Mouse (Mus musculus) limb, embryonic 14.5 days (tissue): ENCODE data around the gene Extl1. TPM values are rescaled to one million over a fixed set of nuclear protein-coding genes. Genes with fewer than 3 reads are reported as not detected.

Experiments used
- ATAC-seq: fragments of 200-750 bp; cut with Nextera tagmentation; 2 replicates; pipeline ENCODE4 v1.8.0; 2017; ENCODE audit warnings: low read depth, moderate number of reproducible peaks, moderate TSS enrichment; ENCODE audit not compliant: low FRiP score
- DNase-seq: peaks from one replicate; pipeline ENCODE4 v3.0.0-alpha.2; 2015; ENCODE audit warnings: low spot score
- H3K27ac ChIP-seq: fragments of 300-500 bp; sonication (generic); replicated peaks from 2 replicates; pipeline ENCODE4 v1.5.1; 2014; ENCODE audit warnings: low read depth, mild to moderate bottlenecking, low read length, moderate library complexity, mixed read lengths
- H3K27me3 ChIP-seq: fragments of 300-500 bp; sonication (generic); 2 replicates; pipeline ENCODE4 v1.6.1; 2014; ENCODE audit warnings: low read length, mixed read lengths; ENCODE audit not compliant: control insufficient read depth, insufficient read depth
- H3K36me3 ChIP-seq: fragments of 300-500 bp; sonication (generic); 2 replicates; pipeline ENCODE4 v1.6.1; 2014; ENCODE audit warnings: mild to moderate bottlenecking, low read length, moderate library complexity, mixed read lengths; ENCODE audit not compliant: control insufficient read depth, insufficient read depth
- H3K4me1 ChIP-seq: fragments of 300-500 bp; sonication (generic); 2 replicates; pipeline ENCODE4 v1.6.1; 2014; ENCODE audit warnings: antibody characterized with exemption, low read length, mixed read lengths; ENCODE audit not compliant: control insufficient read depth, insufficient read depth
- H3K4me2 ChIP-seq: fragments of 300-500 bp; sonication (generic); replicated peaks from 2 replicates; pipeline ENCODE4 v1.6.1; 2014; ENCODE audit warnings: low read depth, mild to moderate bottlenecking, low read length, moderate library complexity; ENCODE audit not compliant: severe bottlenecking
- H3K4me3 ChIP-seq: fragments of 300-500 bp; sonication (generic); replicated peaks from 2 replicates; pipeline ENCODE4 v1.5.1; 2014; ENCODE audit warnings: low read length
- H3K9ac ChIP-seq: fragments of 300-500 bp; sonication (generic); 2 replicates; pipeline ENCODE4 v1.6.1; 2014; ENCODE audit warnings: mild to moderate bottlenecking, low read depth, low read length, moderate library complexity; ENCODE audit not compliant: severe bottlenecking
- H3K9me3 ChIP-seq: fragments of 300-500 bp; sonication (generic); 2 replicates; pipeline ENCODE4 v1.6.1; 2016; ENCODE audit warnings: low read length; ENCODE audit not compliant: control insufficient read depth
- POLR2A ChIP-seq: fragments of 200-500 bp; IDR thresholded peaks from 2 replicates; pipeline ENCODE4 v1.8.0; 2012; ENCODE audit warnings: inconsistent platforms, mild to moderate bottlenecking, moderate library complexity, borderline replicate concordance; ENCODE audit not compliant: insufficient read depth, insufficient read length; ENCODE audit errors: extremely low read depth
- WGBS: fragments of 180-500 bp; shearing (Covaris S2); extraction: QIAGEN DNeasy Blood & Tissue Kit; methylation state at CpG from one replicate; pipeline ENCODE4 v1.1.7; 2014; 5-methylcytosine and 5-hydroxymethylcytosine counted together
- polyA plus RNA-seq, 2 experiments: library from polyadenylated mRNA; depleted of rRNA in 1 of 2; stranded (reverse) in 1 of 2; unstranded in 1 of 2; fragments of >200 nt; fragmentation: Nextera tagmentation in 1 of 2; extraction: Ambion mirVana in 1 of 2; gene quantifications; 2 replicates each; pipeline versions ENCODE4 v1.2.1 to v1.2.3; 2012 to 2014

The Extl1 gene
- polyA plus RNA-seq, 2 experiments: 7.2 to 10.0 TPM

DNA sequence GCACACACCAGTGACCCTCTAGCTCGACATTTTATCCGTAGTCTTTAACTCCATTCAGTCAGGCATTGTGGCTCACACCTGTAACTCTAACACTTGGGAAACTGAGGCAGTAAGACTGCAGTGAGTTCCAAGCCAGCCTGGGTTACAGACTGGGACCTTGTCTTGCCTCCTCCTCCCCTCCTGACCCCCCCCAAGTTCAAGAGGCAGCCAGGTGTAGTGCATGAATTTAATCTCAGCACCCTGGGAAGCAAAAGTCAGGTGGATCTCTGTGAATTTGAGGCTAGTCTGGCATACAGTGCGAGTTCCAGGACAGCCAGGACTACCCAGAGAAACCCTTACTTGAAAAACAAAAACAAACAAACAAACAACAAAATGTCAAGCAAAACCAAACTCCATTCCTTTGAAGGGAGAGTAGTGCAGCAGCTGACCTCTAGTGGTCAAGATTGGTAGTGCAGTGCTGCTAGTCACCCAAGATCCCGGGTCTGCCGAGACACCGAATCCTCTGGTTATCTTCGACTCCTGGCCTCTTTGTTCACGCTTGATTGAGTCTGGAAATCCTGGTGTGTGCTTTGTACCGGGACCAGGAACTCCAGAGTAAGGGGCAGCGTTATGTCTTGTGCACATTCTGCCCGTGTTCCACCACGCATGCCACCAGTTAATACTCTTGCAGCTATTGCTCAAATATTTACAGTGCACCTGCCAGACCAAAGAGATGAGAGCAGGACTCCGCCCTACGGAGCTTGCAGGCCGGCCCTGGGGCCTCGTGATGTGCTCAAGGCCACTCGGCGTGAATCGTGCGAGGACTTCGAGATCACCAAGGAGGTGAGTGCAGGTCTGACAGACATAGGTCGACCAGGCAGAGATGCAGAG is 26.8 kb downstream of the Extl1 start:
- no peaks in the 10 kb centered on the region for H3K9me3 ChIP-seq

DNA sequence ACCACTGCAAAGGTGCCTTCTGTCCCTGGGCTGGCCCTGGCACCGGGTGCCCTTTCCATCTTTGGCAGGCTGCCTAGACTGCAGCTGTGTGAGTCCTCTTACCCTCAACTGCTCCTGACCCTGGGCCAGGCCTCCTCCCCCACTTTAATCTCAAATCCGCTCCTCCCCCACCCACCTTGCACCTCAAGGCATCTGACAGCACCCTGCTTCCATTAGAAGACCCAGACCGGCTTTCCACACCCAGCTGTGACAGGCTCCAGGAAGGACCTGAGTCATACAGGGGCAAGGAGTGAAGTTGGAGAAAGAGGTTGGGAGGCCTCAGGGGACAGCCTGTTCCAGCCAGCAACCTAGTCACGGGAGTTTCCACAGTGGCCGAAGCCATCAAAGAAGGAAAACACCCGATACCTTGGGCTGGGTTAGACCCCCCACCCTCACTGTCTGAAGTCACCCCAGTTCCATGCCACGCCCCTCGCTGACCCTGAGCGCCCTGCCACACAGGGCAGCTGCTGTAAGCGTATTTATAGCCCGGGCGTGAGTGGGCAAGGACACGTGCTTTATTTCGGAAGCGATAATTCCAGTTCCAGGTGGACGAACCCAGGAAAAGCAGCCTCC is 27.7 kb downstream of the Extl1 start:
- no peak for DNase-seq

More for the DNA sequence above, 26.8 kb downstream of the Extl1 start:
- 0 out of 2 replicates have a peak overlapping the region, but pooled peaks have one; percentile 17 for H3K4me2 ChIP-seq
- no peak overlapping the region for H3K9ac ChIP-seq
- no peak overlapping the region for H3K27ac ChIP-seq
- WGBS: 26% methylated on average over 22 of the region's 22 CpGs
- TF ChIP-seq POLR2A: no peak
- peaks cover 9% of the 10 kb centered on the region; the same call in 1 of the 2 replicates for H3K4me1 ChIP-seq
- peak; percentile 81 for DNase-seq
- H3K36me3 ChIP-seq: no peaks in the 10 kb centered on the region
- 0 out of 2 replicates have a peak, but pooled peaks cover 6% of the 10 kb centered on the region for H3K27me3 ChIP-seq
- H3K4me3 ChIP-seq: no peak overlapping the region
- ATAC-seq: no peak

DNA sequence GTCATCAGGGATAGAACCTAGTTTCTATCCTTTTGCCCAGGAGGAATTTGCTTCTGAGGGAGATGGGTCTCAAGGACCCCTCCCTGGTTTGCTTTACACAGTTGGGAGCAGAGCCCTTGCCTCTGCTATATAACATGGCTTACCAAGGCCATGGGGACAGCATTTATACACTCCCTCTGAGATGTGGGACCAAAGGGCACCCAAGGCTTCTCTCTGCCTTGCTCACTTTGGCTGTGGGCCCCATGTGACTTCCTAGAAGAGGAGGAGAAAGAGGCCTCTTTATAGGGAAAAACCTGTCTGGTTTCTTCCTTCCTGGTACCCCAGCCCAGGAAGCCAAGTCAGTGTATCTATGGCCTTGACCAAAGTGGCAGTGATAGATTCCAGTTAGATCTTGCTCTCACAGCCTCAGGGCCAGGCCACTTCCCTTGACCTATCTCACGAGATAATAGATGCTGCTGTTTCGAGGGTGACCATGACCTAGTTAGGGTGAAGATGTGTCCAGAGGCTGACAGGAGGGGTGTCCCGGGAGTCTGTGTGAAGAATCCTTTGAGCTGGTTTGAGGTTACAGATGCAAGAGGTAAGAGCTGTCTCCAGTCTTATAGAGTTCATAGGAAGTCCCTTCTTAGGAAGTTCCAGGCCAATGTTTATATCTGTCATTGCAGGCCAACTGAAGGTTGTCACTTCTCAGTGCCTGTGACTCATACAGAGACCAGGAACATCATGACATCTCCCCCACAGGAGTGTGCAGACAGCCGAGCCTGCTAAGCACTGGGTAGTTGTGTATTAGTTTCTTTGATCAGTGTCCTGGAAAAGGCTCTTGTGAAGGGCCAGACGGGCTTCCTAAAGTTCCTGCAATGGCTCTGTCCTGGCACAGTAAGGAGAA is 29.9 kb downstream of the Extl1 start:
- no peak for DNase-seq
- WGBS: 64% methylated on average over 5 of the region's 5 CpGs

More for the DNA sequence above, 27.7 kb downstream of the Extl1 start:
- H3K9me3 ChIP-seq: no peaks in the 10 kb centered on the region
- 0 out of 2 replicates have a peak, but pooled peaks cover 6% of the 10 kb centered on the region for H3K27me3 ChIP-seq
- 37% methylated on average over 16 of the region's 16 CpGs for WGBS
- ATAC-seq: no peak; the same call in 1 of the 2 replicates
- H3K27ac ChIP-seq: no peak overlapping the region
- H3K4me1 ChIP-seq: peaks cover 13% of the 10 kb centered on the region; the same call in 1 of the 2 replicates
- H3K4me3 ChIP-seq: no peak overlapping the region
- no peak overlapping the region for H3K4me2 ChIP-seq
- no peaks in the 10 kb centered on the region for H3K36me3 ChIP-seq
- no peak for TF ChIP-seq POLR2A
- H3K9ac ChIP-seq: no peak overlapping the region

DNA sequence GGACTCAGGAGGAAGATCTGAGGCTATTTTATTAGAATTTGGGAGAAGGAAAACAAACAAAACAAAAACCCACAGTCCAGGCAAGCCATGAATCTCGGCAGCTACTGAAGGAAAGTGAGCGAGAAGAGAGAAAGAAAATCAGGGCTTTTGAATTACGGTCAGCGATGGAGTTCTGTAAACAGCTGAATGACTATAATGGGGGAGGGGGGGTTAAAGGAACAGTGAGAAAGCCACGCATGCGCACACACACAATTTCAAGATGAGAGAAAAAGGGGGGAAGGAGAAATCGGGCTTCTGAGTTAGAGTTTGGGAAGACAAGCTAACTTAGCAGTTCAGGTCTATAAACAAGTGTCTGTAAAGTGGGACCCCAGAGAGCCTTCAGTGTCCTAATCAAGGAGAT is 30.7 kb downstream of the Extl1 start:
- 0 out of 2 replicates have a peak, but pooled peaks cover 6% of the 10 kb centered on the region for H3K27me3 ChIP-seq
- no peak overlapping the region for H3K9ac ChIP-seq
- peaks cover 13% of the 10 kb centered on the region; the same call in 1 of the 2 replicates for H3K4me1 ChIP-seq
- WGBS: 72% methylated on average over 7 of the region's 7 CpGs
- no peak for TF ChIP-seq POLR2A
- no peak for DNase-seq
- H3K27ac ChIP-seq: no peak overlapping the region
- ATAC-seq: no peak
- no peaks in the 10 kb centered on the region for H3K36me3 ChIP-seq
- H3K4me2 ChIP-seq: no peak overlapping the region
- H3K4me3 ChIP-seq: no peak overlapping the region
- H3K9me3 ChIP-seq: no peaks in the 10 kb centered on the region

More for the DNA sequence above, 29.9 kb downstream of the Extl1 start:
- Histone ChIP-seq H3K4me1 (peaks cover 13% of the 10 kb centered on the region; the same call in 1 of the 2 replicates), H3K4me2 (no peak overlapping the region), H3K27ac (no peak overlapping the region), H3K9ac (no peak overlapping the region), H3K36me3 (no peaks in the 10 kb centered on the region), H3K27me3 (0 out of 2 replicates have a peak, but pooled peaks cover 6% of the 10 kb centered on the region), H3K4me3 (no peak overlapping the region), H3K9me3 (no peaks in the 10 kb centered on the region)
- ATAC-seq: no peak
- no peak for TF ChIP-seq POLR2A
